Mouse (Mus musculus) liver, embryonic 14.5 days (tissue): ENCODE data around the gene Stk11ip. TPM values are rescaled to one million over a fixed set of nuclear protein-coding genes. Genes with fewer than 3 reads are reported as not detected.

Experiments used
- ATAC-seq: fragments of 200-750 bp; cut with Nextera tagmentation; 2 replicates; pipeline ENCODE4 v1.8.0; 2017; ENCODE audit warnings: moderate number of reproducible peaks, mild to moderate bottlenecking, moderate library complexity; ENCODE audit not compliant: insufficient read depth
- DNase-seq, 3 experiments: peaks; one replicate each; pipeline ENCODE4 v3.0.0-alpha.2; 2012 to 2013; ENCODE audit warnings: low read depth in 3 of 3, low spot score in 3 of 3
- H3K27ac ChIP-seq: fragments of 300-500 bp; sonication (generic); 2 replicates; pipeline ENCODE4 v1.5.1; 2014; ENCODE audit warnings: moderate library complexity, mild to moderate bottlenecking, control low read depth, inconsistent platforms
- H3K27me3 ChIP-seq: fragments of 300-500 bp; sonication (generic); 2 replicates; pipeline ENCODE4 v1.6.1; 2014; ENCODE audit warnings: mild to moderate bottlenecking, low read length, moderate library complexity; ENCODE audit not compliant: control insufficient read depth, insufficient read depth
- H3K36me3 ChIP-seq: fragments of 300-500 bp; sonication (generic); replicated peaks from 2 replicates; pipeline ENCODE4 v1.6.1; 2014; ENCODE audit warnings: low read depth; ENCODE audit not compliant: control insufficient read depth, insufficient read depth
- H3K4me1 ChIP-seq, 2 experiments: fragments of 200-500 bp in 1 of 2; fragments of 300-500 bp in 1 of 2; sonication (generic) in 1 of 2; replicated peaks; 2 replicates each; pipeline ENCODE4 v1.6.1; 2012 to 2014; ENCODE audit warnings: antibody characterized with exemption in 1 of 2, inconsistent platforms in 1 of 2, low read length in 1 of 2; ENCODE audit not compliant: control insufficient read depth in 2 of 2, insufficient read depth in 2 of 2
- H3K4me2 ChIP-seq: fragments of 300-500 bp; sonication (generic); 2 replicates; pipeline ENCODE4 v1.6.1; 2014; ENCODE audit warnings: low read depth, mild to moderate bottlenecking, control low read depth, moderate library complexity
- H3K4me3 ChIP-seq, 2 experiments: fragments of 200-500 bp in 1 of 2; fragments of 300-500 bp in 1 of 2; sonication (generic) in 1 of 2; 2 replicates each; pipeline ENCODE4 v1.5.1; 2012 to 2014; ENCODE audit warnings: low read depth in 2 of 2, low read length in 2 of 2, mild to moderate bottlenecking in 2 of 2, control low read depth in 1 of 2, inconsistent platforms in 1 of 2, moderate library complexity in 1 of 2; ENCODE audit not compliant: insufficient read depth in 1 of 2
- H3K9ac ChIP-seq: fragments of 300-500 bp; sonication (generic); replicated peaks from 2 replicates; pipeline ENCODE4 v1.6.1; 2014; ENCODE audit warnings: mild to moderate bottlenecking, control low read depth, moderate library complexity
- H3K9me3 ChIP-seq: fragments of 300-500 bp; sonication (generic); 2 replicates; pipeline ENCODE4 v1.6.1; 2016; ENCODE audit warnings: low read length, mixed read lengths; ENCODE audit not compliant: control insufficient read depth
- CTCF ChIP-seq: IDR thresholded peaks from 2 replicates; pipeline ENCODE4 v1.5.1; 2016; ENCODE audit warnings: antibody characterized with exemption, low read depth, control low read depth
- EP300 ChIP-seq: IDR thresholded peaks from 2 replicates; pipeline ENCODE4 v1.6.1; 2016; ENCODE audit warnings: antibody characterized with exemption, low read depth
- WGBS: fragments of 180-500 bp; shearing (Covaris S2); extraction: QIAGEN DNeasy Blood & Tissue Kit; methylation state at CpG from one replicate; pipeline ENCODE4 v1.1.7; 2014; ENCODE audit not compliant: insufficient replicate concordance; 5-methylcytosine and 5-hydroxymethylcytosine counted together
- polyA plus RNA-seq, 2 experiments: library from polyadenylated mRNA; depleted of rRNA in 1 of 2; stranded (reverse) in 1 of 2; unstranded in 1 of 2; fragments of >200 nt; fragmentation: Nextera tagmentation in 1 of 2; extraction: Ambion mirVana in 1 of 2; gene quantifications; 2 replicates each; pipeline versions ENCODE4 v1.2.1 to v1.2.3; 2012 to 2014

Stk11ip gene
- polyA plus RNA-seq, 2 experiments: 3.4 to 5.9 TPM

- Histone ChIP-seq H3K27ac (no peak overlapping the region), H3K4me1 (no peaks in the 10 kb centered on the region), H3K9me3 (no peaks in the 10 kb centered on the region), H3K36me3 (no peaks in the 10 kb centered on the region), H3K9ac (no peak overlapping the region), H3K27me3 (no peaks in the 10 kb centered on the region), H3K4me2 (no peak overlapping the region), H3K4me3 (no peak overlapping the region)
- TF ChIP-seq CTCF (no peak), EP300 (no peak)
- 45% methylated on average over 7 of the region's 7 CpGs for WGBS
- DNase-seq (no peak), ATAC-seq (no peak)
Observed at GRCm38 (mm10) chr1:75581936-75582624, 60.8 kb downstream of the Stk11ip start.

DNA sequence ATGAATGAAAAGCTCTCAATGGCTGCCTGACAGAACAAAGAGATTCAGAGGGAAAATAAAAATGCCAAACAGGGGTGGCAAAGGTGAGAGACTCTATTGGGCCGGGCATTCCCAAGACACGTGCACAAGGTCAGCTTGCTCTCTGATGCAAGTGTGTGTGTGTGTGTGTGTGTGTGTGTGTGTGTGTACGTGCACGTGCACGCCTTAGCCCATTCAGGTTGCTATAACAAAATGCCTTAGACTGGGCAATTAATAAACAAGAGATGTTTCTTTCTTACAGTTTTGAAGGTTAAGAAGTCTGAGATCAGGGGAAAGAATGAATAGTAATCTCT lies 61.3 kb downstream of the Stk11ip start:
- no peaks in the 10 kb centered on the region for H3K27me3 ChIP-seq
- H3K9ac ChIP-seq: no peak overlapping the region
- DNase-seq (no peak), ATAC-seq (no peak)
- no peak for TF ChIP-seq EP300
- no peak for TF ChIP-seq CTCF
- WGBS: 67% methylated on average over 5 of the region's 5 CpGs
- no peak overlapping the region for H3K27ac ChIP-seq
- no peak overlapping the region for H3K4me2 ChIP-seq
- H3K9me3 ChIP-seq: no peaks in the 10 kb centered on the region
- H3K4me1 ChIP-seq: no peaks in the 10 kb centered on the region
- H3K4me3 ChIP-seq: no peak overlapping the region
- no peaks in the 10 kb centered on the region for H3K36me3 ChIP-seq

- DNase-seq (no peak), ATAC-seq (no peak)
- no peak overlapping the region for H3K9ac ChIP-seq
- H3K27me3 ChIP-seq: no peaks in the 10 kb centered on the region
- H3K4me2 ChIP-seq: no peak overlapping the region
- H3K4me1 ChIP-seq: no peaks in the 10 kb centered on the region
- TF ChIP-seq EP300 (no peak), CTCF (no peak)
- WGBS: 47% methylated on average over 10 of the region's 10 CpGs
- H3K36me3 ChIP-seq: no peaks in the 10 kb centered on the region
- H3K4me3 ChIP-seq: no peak overlapping the region
- no peaks in the 10 kb centered on the region for H3K9me3 ChIP-seq
- H3K27ac ChIP-seq: no peak overlapping the region
Observed at GRCm38 (mm10) chr1:75583034-75583433, 61.7 kb downstream of the Stk11ip start.

DNA sequence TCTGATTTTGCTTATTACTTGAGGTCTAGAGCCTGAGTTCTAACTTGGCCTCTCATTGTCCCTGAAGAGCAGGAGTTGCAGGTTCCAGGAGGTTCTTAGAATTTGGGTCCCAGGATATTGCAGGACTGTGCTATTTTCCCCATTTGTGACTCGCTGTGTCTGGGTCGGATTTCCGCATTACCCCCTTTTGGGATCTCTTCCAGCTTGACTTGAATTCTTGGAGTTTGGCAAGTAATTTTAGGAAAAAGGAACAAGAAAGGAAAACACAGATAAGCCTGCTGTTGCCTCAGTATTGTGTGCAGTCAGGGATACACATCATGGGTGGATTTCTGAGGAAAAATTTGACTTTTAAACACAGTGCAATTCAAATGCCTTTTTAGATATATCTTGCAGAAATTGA lies 65.5 kb downstream of the Stk11ip start:
- H3K4me3 ChIP-seq: no peak overlapping the region
- H3K9ac ChIP-seq: no peak overlapping the region
- no peak overlapping the region for H3K27ac ChIP-seq
- no peak for ATAC-seq
- no peak overlapping the region for H3K4me2 ChIP-seq
- H3K4me1 ChIP-seq: no peaks in the 10 kb centered on the region
- TF ChIP-seq CTCF (no peak), EP300 (no peak)
- whole genome bisulfite sequencing: 71% methylated on average over 3 of the region's 3 CpGs
- DNase-seq: no peak
- H3K9me3 ChIP-seq: no peaks in the 10 kb centered on the region
- H3K27me3 ChIP-seq: no peaks in the 10 kb centered on the region
- H3K36me3 ChIP-seq: no peaks in the 10 kb centered on the region

Other genes starting within 250 kb of the Stk11ip start
- gene Resp18, start 243.1 kb upstream of the Stk11ip start, polyA plus RNA-seq (2012; rRNA removed): not detected in 2 replicates
- gene Resp18, start 243.1 kb upstream of the Stk11ip start, polyA plus RNA-seq (2014; fragmentation: Nextera tagmentation; extraction: Ambion mirVana): not detected in 2 replicates
- gene Dnpep, start 203.5 kb upstream of the Stk11ip start, polyA plus RNA-seq (2012; rRNA removed): 35.6 and 39.3 TPM in 2 replicates
- 43.4 and 48.4 TPM in 2 replicates for gene Dnpep, start 203.5 kb upstream of the Stk11ip start, polyA plus RNA-seq (2014; fragmentation: Nextera tagmentation; extraction: Ambion mirVana)
- gene Des, start 161.2 kb upstream of the Stk11ip start, polyA plus RNA-seq (2012; rRNA removed): 1.1 TPM in 2 replicates
- 1.4 and 2.1 TPM in 2 replicates for gene Des, start 161.2 kb upstream of the Stk11ip start, polyA plus RNA-seq (2014; fragmentation: Nextera tagmentation; extraction: Ambion mirVana)
- 8.4 and 8.5 TPM in 2 replicates for gene Speg, start 146.2 kb upstream of the Stk11ip start, polyA plus RNA-seq (2012; rRNA removed)
- gene Speg, start 146.2 kb upstream of the Stk11ip start, polyA plus RNA-seq (2014; fragmentation: Nextera tagmentation; extraction: Ambion mirVana): 8.4 and 9.5 TPM in 2 replicates
- 34.3 and 38.2 TPM in 2 replicates for gene Gmppa, start 85.6 kb upstream of the Stk11ip start, polyA plus RNA-seq (2012; rRNA removed)
- 22.8 and 31.1 TPM in 2 replicates for gene Gmppa, start 85.6 kb upstream of the Stk11ip start, polyA plus RNA-seq (2014; fragmentation: Nextera tagmentation; extraction: Ambion mirVana)
- 0.03 TPM in 2 replicates for gene Asic4, start 71.1 kb upstream of the Stk11ip start, polyA plus RNA-seq (2012; rRNA removed)
- gene Asic4, start 71.1 kb upstream of the Stk11ip start, polyA plus RNA-seq (2014; fragmentation: Nextera tagmentation; extraction: Ambion mirVana): not detected in 2 replicates
- gene Chpf, start 42.2 kb upstream of the Stk11ip start, polyA plus RNA-seq (2012; rRNA removed): 5.0 and 5.2 TPM in 2 replicates
- gene Chpf, start 42.2 kb upstream of the Stk11ip start, polyA plus RNA-seq (2014; fragmentation: Nextera tagmentation; extraction: Ambion mirVana): 2.8 and 3.6 TPM in 2 replicates
- gene Tmem198, start 42.0 kb upstream of the Stk11ip start, polyA plus RNA-seq (2012; rRNA removed): 0.13 and 0.18 TPM in 2 replicates
- gene Tmem198, start 42.0 kb upstream of the Stk11ip start, polyA plus RNA-seq (2014; fragmentation: Nextera tagmentation; extraction: Ambion mirVana): 0.09 TPM in 1 of 2 replicates, not detected in the other
- 7.7 and 9.7 TPM in 2 replicates for gene Obsl1, start 15.1 kb upstream of the Stk11ip start, polyA plus RNA-seq (2012; rRNA removed)
- gene Obsl1, start 15.1 kb upstream of the Stk11ip start, polyA plus RNA-seq (2014; fragmentation: Nextera tagmentation; extraction: Ambion mirVana): 5.3 and 6.8 TPM in 2 replicates
- gene Inha, start 14.5 kb upstream of the Stk11ip start, polyA plus RNA-seq (2012; rRNA removed): 1.3 and 1.8 TPM in 2 replicates
- gene Inha, start 14.5 kb upstream of the Stk11ip start, polyA plus RNA-seq (2014; fragmentation: Nextera tagmentation; extraction: Ambion mirVana): 0.17 and 0.28 TPM in 2 replicates
- 1.2 and 1.4 TPM in 2 replicates for gene Slc4a3, start 24.7 kb downstream of the Stk11ip start, polyA plus RNA-seq (2012; rRNA removed)
- gene Slc4a3, start 24.7 kb downstream of the Stk11ip start, polyA plus RNA-seq (2014; fragmentation: Nextera tagmentation; extraction: Ambion mirVana): 0.44 and 0.77 TPM in 2 replicates